Mouse (Mus musculus): Measurements from ENCODE around the gene Papola. TPM values are rescaled to one million over a fixed set of nuclear protein-coding genes. Genes with fewer than 3 reads are reported as not detected.
A peak's percentile ranks its signal among the peaks of the same experiment; 100 is the strongest.

The Papola gene
- polyA plus RNA-seq, 1 experiment from 2014 or later, result 164 TPM

GRCm38 (mm10) chr12:105758911-105759310 lies 25.6 kb upstream of the Papola start:
- no peak overlapping the region for H3K4me2 ChIP-seq (ENCODE audit: low read length)
- 80% methylated on average over 2 of the region's 2 CpGs for WGBS
- ATAC-seq, result no peak

GRCm38 (mm10) chr12:105759849-105760478 lies 24.5 kb upstream of the Papola start:
- DNase-seq (ENCODE audit: low spot score) (no peak), ATAC-seq (no peak)
- Histone ChIP-seq H3K9ac (ENCODE audit: low read length) (no peak overlapping the region), H3K27me3 (replicated peaks; ENCODE audit: control insufficient read depth, insufficient read depth, low read length) (no peaks in the 10 kb centered on the region), H3K4me2 (ENCODE audit: low read length) (no peak overlapping the region), H3K36me3 (ENCODE audit: control insufficient read depth, insufficient read depth, low read length) (no peaks in the 10 kb centered on the region), H3K4me1 (ENCODE audit: control insufficient read depth, insufficient read depth, low read length) (no peaks in the 10 kb centered on the region), H3K9me3 (replicated peaks; ENCODE audit: control insufficient read depth, low read length) (no peaks in the 10 kb centered on the region), H3K4me3 (ENCODE audit: low read depth, low read length) (no peak overlapping the region), H3K27ac (ENCODE audit: low read depth, low read length) (no peak overlapping the region)
- 75% methylated on average over 10 of the region's 10 CpGs for WGBS

More at GRCm38 (mm10) chr12:105758911-105759310, 25.6 kb upstream of the Papola start:
- no peak for DNase-seq (ENCODE audit: low spot score)
- H3K4me1 ChIP-seq (ENCODE audit: control insufficient read depth, insufficient read depth, low read length), result no peaks in the 10 kb centered on the region
- H3K4me3 ChIP-seq (ENCODE audit: low read depth, low read length), result no peak overlapping the region
- no peak overlapping the region for H3K9ac ChIP-seq (ENCODE audit: low read length)
- no peaks in the 10 kb centered on the region for H3K27me3 ChIP-seq (replicated peaks; ENCODE audit: control insufficient read depth, insufficient read depth, low read length)
- no peaks in the 10 kb centered on the region for H3K36me3 ChIP-seq (ENCODE audit: control insufficient read depth, insufficient read depth, low read length)
- no peak overlapping the region for H3K27ac ChIP-seq (ENCODE audit: low read depth, low read length)
- no peaks in the 10 kb centered on the region for H3K9me3 ChIP-seq (replicated peaks; ENCODE audit: control insufficient read depth, low read length)

DNA sequence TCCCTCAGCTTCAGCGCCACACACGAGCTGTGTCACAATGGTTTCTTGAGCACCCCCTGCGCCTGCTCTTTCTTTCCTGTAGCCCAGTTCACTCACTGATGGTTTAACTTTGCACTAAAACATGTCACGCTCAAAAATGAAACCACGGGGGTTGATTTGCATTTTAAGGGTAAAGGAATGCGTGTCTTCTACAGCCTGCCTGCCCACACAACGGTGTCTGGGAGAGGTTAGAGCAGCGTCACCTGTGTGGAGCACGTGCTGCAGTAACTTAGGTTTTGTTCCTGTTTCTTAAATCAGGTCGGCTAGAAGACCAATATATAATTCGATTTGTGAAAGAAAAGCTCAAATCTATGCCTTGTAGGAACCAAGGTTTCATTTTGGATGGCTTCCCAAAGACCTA lies 23.3 kb upstream of the Papola start:
- no peaks in the 10 kb centered on the region for H3K9me3 ChIP-seq (replicated peaks; ENCODE audit: control insufficient read depth, low read length)
- ATAC-seq, result no peak
- no peak overlapping the region for H3K4me2 ChIP-seq (ENCODE audit: low read length)
- no peaks in the 10 kb centered on the region for H3K27me3 ChIP-seq (replicated peaks; ENCODE audit: control insufficient read depth, insufficient read depth, low read length)
- no peak overlapping the region for H3K4me3 ChIP-seq (ENCODE audit: low read depth, low read length)
- H3K4me1 ChIP-seq (ENCODE audit: control insufficient read depth, insufficient read depth, low read length), result no peaks in the 10 kb centered on the region
- H3K27ac ChIP-seq (ENCODE audit: low read depth, low read length), result no peak overlapping the region
- no peak for DNase-seq (ENCODE audit: low spot score)
- WGBS, result 73% methylated on average over 11 of the region's 11 CpGs
- H3K9ac ChIP-seq (ENCODE audit: low read length), result no peak overlapping the region
- H3K36me3 ChIP-seq (ENCODE audit: control insufficient read depth, insufficient read depth, low read length), result no peaks in the 10 kb centered on the region

- no peaks in the 10 kb centered on the region for H3K4me1 ChIP-seq (ENCODE audit: control insufficient read depth, insufficient read depth, low read length)
- ATAC-seq (no peak), DNase-seq (ENCODE audit: low spot score) (no peak)
- H3K9me3 ChIP-seq (replicated peaks; ENCODE audit: control insufficient read depth, low read length), result no peaks in the 10 kb centered on the region
- no peak overlapping the region for H3K9ac ChIP-seq (ENCODE audit: low read length)
- no peak overlapping the region for H3K4me3 ChIP-seq (ENCODE audit: low read depth, low read length)
- no peaks in the 10 kb centered on the region for H3K36me3 ChIP-seq (ENCODE audit: control insufficient read depth, insufficient read depth, low read length)
- 80% methylated on average over 3 of the region's 3 CpGs for WGBS
- no peaks in the 10 kb centered on the region for H3K27me3 ChIP-seq (replicated peaks; ENCODE audit: control insufficient read depth, insufficient read depth, low read length)
- H3K4me2 ChIP-seq (ENCODE audit: low read length), result no peak overlapping the region
- H3K27ac ChIP-seq (ENCODE audit: low read depth, low read length), result no peak overlapping the region
Measured at GRCm38 (mm10) chr12:105761629-105762028, 22.9 kb upstream of the Papola start.

DNA sequence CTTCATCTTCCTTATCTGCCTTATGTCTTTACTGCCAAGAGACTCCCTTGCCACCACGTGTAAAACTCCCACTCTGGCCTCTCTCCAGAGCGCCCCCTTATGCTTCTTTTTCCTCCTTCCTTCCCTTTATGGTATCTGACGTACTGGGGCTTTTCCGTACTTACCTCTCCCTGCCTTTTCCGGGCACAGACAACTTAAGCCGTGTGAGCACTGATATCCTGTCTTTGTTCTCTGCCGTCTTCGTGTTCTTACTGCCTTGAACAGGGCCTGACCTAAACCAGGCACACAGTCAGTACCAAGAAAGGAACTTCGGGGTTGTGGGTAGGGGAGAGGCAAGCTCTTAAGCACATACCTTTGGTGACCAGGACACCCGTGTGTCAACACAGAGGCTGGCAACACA lies 14.8 kb upstream of the Papola start:
- ATAC-seq, result no peak
- H3K4me1 ChIP-seq (ENCODE audit: control insufficient read depth, insufficient read depth, low read length), result no peaks in the 10 kb centered on the region
- no peaks in the 10 kb centered on the region for H3K27me3 ChIP-seq (replicated peaks; ENCODE audit: control insufficient read depth, insufficient read depth, low read length)
- DNase-seq (ENCODE audit: low spot score), result no peak
- no peak overlapping the region for H3K4me2 ChIP-seq (ENCODE audit: low read length)
- 76% methylated on average over 10 of the region's 10 CpGs for whole genome bisulfite sequencing
- no peaks in the 10 kb centered on the region for H3K36me3 ChIP-seq (ENCODE audit: control insufficient read depth, insufficient read depth, low read length)
- H3K4me3 ChIP-seq (ENCODE audit: low read depth, low read length), result no peak overlapping the region
- no peaks in the 10 kb centered on the region for H3K9me3 ChIP-seq (replicated peaks; ENCODE audit: control insufficient read depth, low read length)
- H3K9ac ChIP-seq (ENCODE audit: low read length), result no peak overlapping the region
- no peak overlapping the region for H3K27ac ChIP-seq (ENCODE audit: low read depth, low read length)

DNA sequence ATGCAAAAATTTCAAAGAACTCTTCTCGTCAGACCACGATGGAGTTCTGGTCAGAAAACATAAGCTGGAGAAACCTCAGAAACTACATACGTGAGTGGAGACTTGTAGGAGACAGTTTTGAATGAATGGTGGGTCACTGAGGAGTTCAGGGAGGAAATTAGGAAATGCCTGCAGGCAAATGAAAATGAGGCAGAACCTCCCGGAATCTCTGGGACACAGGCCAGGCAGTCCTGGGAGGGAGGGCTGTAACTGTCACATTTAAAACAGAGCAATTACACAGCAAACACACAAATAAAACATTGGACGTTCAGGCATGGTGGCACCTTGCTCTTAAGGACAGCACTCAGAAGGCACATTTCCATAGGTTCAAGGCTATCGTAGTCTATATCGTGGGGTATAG lies 9.6 kb upstream of the Papola start:
- no peaks in the 10 kb centered on the region for H3K36me3 ChIP-seq (ENCODE audit: control insufficient read depth, insufficient read depth, low read length)
- no peaks in the 10 kb centered on the region for H3K9me3 ChIP-seq (replicated peaks; ENCODE audit: control insufficient read depth, low read length)
- no peak overlapping the region for H3K9ac ChIP-seq (ENCODE audit: low read length)
- H3K4me2 ChIP-seq (ENCODE audit: low read length), result no peak overlapping the region
- H3K27ac ChIP-seq (ENCODE audit: low read depth, low read length), result no peak overlapping the region
- no peaks in the 10 kb centered on the region for H3K4me1 ChIP-seq (ENCODE audit: control insufficient read depth, insufficient read depth, low read length)
- ATAC-seq (no peak), DNase-seq (ENCODE audit: low spot score) (no peak)
- WGBS, result 72% methylated on average over 7 of the region's 7 CpGs
- H3K4me3 ChIP-seq (ENCODE audit: low read depth, low read length), result no peak overlapping the region
- no peaks in the 10 kb centered on the region for H3K27me3 ChIP-seq (replicated peaks; ENCODE audit: control insufficient read depth, insufficient read depth, low read length)

DNA sequence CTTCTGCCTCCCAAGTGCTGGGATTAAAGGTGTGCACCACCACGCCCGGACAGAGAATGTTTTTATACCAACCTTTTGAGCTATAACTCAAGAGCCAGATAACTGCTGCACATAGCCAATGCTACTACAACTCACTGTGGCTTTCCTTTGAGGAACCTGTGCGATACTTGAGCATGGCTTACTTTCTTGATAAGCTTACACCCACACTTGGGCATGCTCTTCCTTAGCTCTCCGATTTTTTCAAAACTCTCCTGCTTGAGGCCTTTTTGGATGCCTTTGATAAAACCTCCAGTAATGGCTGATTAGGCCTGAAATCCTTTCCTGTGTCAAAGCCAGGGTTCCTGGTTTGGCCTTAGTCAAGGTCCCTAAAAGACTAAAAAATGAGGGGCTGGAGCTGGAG lies 6.8 kb upstream of the Papola start:
- Histone ChIP-seq H3K4me2 (ENCODE audit: low read length) (no peak overlapping the region), H3K27me3 (replicated peaks; ENCODE audit: control insufficient read depth, insufficient read depth, low read length) (no peaks in the 10 kb centered on the region), H3K9me3 (replicated peaks; ENCODE audit: control insufficient read depth, low read length) (no peaks in the 10 kb centered on the region), H3K9ac (ENCODE audit: low read length) (no peak overlapping the region), H3K27ac (ENCODE audit: low read depth, low read length) (no peak overlapping the region), H3K4me3 (ENCODE audit: low read depth, low read length) (no peak overlapping the region), H3K36me3 (ENCODE audit: control insufficient read depth, insufficient read depth, low read length) (no peaks in the 10 kb centered on the region), H3K4me1 (ENCODE audit: control insufficient read depth, insufficient read depth, low read length) (no peaks in the 10 kb centered on the region)
- ATAC-seq (no peak), DNase-seq (ENCODE audit: low spot score) (no peak)
- WGBS, result 94% methylated on average over 4 of the region's 4 CpGs

DNA sequence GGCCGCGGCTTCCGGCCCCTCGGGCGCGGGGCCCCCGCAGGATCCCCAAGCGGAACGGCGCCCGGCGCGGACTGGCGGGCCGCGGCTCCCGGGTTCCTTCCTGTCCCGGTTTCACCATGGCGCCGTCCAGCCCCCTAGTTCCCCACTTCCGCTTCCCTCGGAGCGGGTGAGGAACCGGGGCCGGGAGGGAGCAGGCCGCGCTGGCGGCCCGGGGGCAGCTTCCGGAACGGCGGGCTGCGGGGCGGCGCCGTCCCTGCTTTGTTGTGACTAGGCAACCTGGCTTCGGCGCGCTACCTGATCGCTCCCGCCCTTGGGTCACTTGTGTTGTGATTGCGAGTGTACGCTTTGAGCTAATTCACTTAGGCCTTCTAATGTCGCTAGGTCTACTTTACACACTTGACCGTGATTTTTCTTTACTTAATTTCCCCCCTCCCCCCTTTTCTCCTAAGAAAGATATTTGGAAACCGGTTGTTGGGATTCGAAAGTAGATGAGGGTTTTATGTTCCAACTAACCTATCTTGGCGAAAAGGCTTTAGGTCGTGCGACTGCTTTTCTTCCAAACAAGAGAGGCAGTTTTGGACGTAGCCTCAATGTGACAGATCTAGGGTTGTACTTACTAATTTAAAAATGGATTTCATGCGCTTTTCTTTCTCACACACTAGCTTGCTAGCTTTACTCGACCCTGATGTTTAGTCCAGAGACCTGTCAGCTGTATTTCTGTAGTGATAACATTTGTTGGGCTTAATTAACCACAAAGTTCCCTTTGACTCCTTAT lies 693 bp downstream of the Papola start:
- H3K9ac ChIP-seq (ENCODE audit: low read length), result peak overlapping the region; percentile 85
- H3K27ac ChIP-seq (ENCODE audit: low read depth, low read length), result peak overlapping the region; percentile 97
- H3K9me3 ChIP-seq (replicated peaks; ENCODE audit: control insufficient read depth, low read length), result no peaks in the 10 kb centered on the region
- WGBS, result under 1% methylated on average over 43 of the region's 53 CpGs
- H3K4me3 ChIP-seq (ENCODE audit: low read depth, low read length), result peak overlapping the region; percentile 90
- H3K36me3 ChIP-seq (ENCODE audit: control insufficient read depth, insufficient read depth, low read length), result no peaks in the 10 kb centered on the region
- H3K4me1 ChIP-seq (ENCODE audit: control insufficient read depth, insufficient read depth, low read length), result peaks cover 13% of the 10 kb centered on the region
- ATAC-seq (peak; percentile 70; the same call in 1 of the 2 replicates), DNase-seq (ENCODE audit: low spot score) (peak; percentile 56)
- H3K27me3 ChIP-seq (replicated peaks; ENCODE audit: control insufficient read depth, insufficient read depth, low read length), result no peaks in the 10 kb centered on the region
- peak overlapping the region; percentile 72 for H3K4me2 ChIP-seq (ENCODE audit: low read length)

- H3K9me3 ChIP-seq (replicated peaks; ENCODE audit: control insufficient read depth, low read length), result no peaks in the 10 kb centered on the region
- peaks cover 13% of the 10 kb centered on the region for H3K4me1 ChIP-seq (ENCODE audit: control insufficient read depth, insufficient read depth, low read length)
- H3K27me3 ChIP-seq (replicated peaks; ENCODE audit: control insufficient read depth, insufficient read depth, low read length), result no peaks in the 10 kb centered on the region
- DNase-seq (ENCODE audit: low spot score) (no peak), ATAC-seq (no peak)
- peak overlapping the region; percentile 85; the same call in 1 of the 2 replicates for H3K9ac ChIP-seq (ENCODE audit: low read length)
- no peaks in the 10 kb centered on the region for H3K36me3 ChIP-seq (ENCODE audit: control insufficient read depth, insufficient read depth, low read length)
- H3K4me3 ChIP-seq (ENCODE audit: low read depth, low read length), result peak overlapping the region; percentile 90
- 87% methylated on average over 1 of the region's 1 CpGs for WGBS
- H3K4me2 ChIP-seq (ENCODE audit: low read length), result peak overlapping the region; percentile 72
- H3K27ac ChIP-seq (ENCODE audit: low read depth, low read length), result no peak overlapping the region
Measured at GRCm38 (mm10) chr12:105786113-105786512, 1.6 kb downstream of the Papola start.
